Mouse (Mus musculus): Measurements from ENCODE around the gene Mertk.

GRCm38 (mm10) chr2:128782231-128782630, 83.5 kb downstream of the Mertk start:
- no peak for TF ChIP-seq CTCF (IDR thresholded peaks at IDR 0.05; ENCODE audit: low read depth)
- TF ChIP-seq EP300 (IDR thresholded peaks at IDR 0.05; ENCODE audit: low read depth), result no peak

Data from liver, postnatal 0 days (tissue).